Mouse (Mus musculus): ENCODE measurements around the gene Tmbim1.

DNA sequence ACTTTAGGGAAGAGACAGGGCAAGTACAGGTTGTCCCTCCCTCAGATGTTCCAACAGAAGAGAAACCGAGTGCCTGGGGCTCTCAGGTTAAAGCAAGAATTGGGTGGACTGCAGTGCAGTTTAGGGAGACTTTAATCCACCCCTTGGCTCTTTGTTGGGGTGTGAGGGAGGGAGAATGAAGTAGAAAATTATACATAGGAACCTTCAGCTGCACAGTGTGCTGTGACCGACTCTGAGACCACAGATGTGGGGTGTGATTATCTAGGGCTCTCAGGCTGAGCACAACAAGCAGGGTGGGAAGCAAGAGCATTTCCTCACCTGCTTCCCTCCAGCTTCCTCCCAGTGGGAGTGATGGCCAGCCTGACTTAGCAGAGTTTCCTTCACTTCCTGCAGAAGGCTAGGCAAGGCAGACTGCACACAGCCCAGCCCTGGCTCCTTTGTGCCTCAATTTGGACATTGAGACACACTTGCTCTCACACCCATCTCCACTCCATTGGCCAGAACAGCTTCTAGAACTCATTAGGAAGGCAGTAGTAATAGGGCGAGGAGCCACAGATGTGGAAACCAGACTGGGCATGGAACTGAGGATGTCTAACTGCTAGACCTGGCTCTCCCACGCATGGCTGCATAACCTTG is 25.7 kb upstream of the Tmbim1 start:
- TF ChIP-seq CTCF (IDR thresholded peaks at IDR 0.05; ENCODE audit: low read depth) (no peak), EP300 (IDR thresholded peaks at IDR 0.05; ENCODE audit: low read depth) (no peak)

All from liver, postnatal 0 days (tissue).